Mouse (Mus musculus): ENCODE data around the gene Ccl7.

GRCm38 (mm10) chr11:82071076-82071475 lies 25.6 kb downstream of the Ccl7 start:
- TF ChIP-seq ZNF384 (IDR thresholded peaks at IDR 0.05; ENCODE audit: low read depth, low read length) = no peak
- no peak for TF ChIP-seq ZC3H11A (IDR thresholded peaks at IDR 0.05; ENCODE audit: borderline replicate concordance, low read depth, low read length)
- no peak for TF ChIP-seq CHD2 (IDR thresholded peaks at IDR 0.05; ENCODE audit: low read depth, low read length)
- no peak for TF ChIP-seq MAFK (IDR thresholded peaks at IDR 0.05; ENCODE audit: insufficient read depth, low read depth, low read length)

Measured in ES-E14 (cell line).